Mouse (Mus musculus): ENCODE measurements around the gene Hsd3b7. TPM values are rescaled to one million over a fixed set of nuclear protein-coding genes. Genes with fewer than 3 reads are reported as not detected.

The Hsd3b7 gene
- polyA plus RNA-seq, 1 experiment from 2014 or later, result 9.8 TPM

DNA sequence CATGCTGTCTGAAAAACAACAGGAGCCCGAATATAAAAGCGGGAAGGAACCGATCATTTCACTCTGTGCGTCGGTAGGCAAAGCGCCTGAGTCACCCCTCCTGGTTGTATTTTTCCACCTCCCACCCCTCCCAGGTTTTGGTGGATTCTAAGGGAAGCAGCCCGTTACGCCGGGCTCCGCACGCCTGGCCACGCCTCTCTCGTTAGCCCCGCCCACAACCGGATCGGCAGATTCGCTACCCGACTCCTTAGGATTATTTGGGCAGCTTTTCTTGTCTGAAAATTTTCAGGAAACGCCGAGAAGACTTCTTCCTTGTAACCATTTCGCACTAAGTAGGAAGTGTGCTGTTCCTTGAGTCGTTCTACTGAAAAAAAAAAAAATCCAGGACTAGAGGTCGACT is 24.0 kb upstream of the Hsd3b7 start, which contains the start of gene Setd1a:
Gene Setd1a, plus strand, starts transcription at position 245 of the 400 bp plus-strand sequence.
- Histone ChIP-seq H3K4me2 (peak within 1 kb of the TSS; percentile 86), H3K27me3 (replicated peaks) (no peaks in the 10 kb centered on the region), H3K4me3 (replicated peaks) (peak within 1 kb of the TSS; percentile 88), H3K4me1 (peaks cover 24% of the 10 kb centered on the region), H3K36me3 (peaks cover 25% of the 10 kb centered on the region), H3K9me3 (replicated peaks) (no peaks in the 10 kb centered on the region), H3K27ac (replicated peaks) (peak within 1 kb of the TSS; percentile 98), H3K9ac (replicated peaks) (peak within 1 kb of the TSS; percentile 86)
- ATAC-seq (ENCODE audit: low FRiP score), result peak; percentile 82
- 0% methylated on average over 23 of the region's 23 CpGs for WGBS

- H3K36me3 ChIP-seq, result peaks cover 30% of the 10 kb centered on the region
- peaks cover 24% of the 10 kb centered on the region for H3K4me1 ChIP-seq
- H3K4me2 ChIP-seq, result peak overlapping the region; percentile 86
- H3K9me3 ChIP-seq (replicated peaks), result no peaks in the 10 kb centered on the region
- peak overlapping the region; percentile 88 for H3K4me3 ChIP-seq (replicated peaks)
- under 1% methylated on average over 64 of the region's 70 CpGs for WGBS
- peak; percentile 95 for ATAC-seq (ENCODE audit: low FRiP score)
- H3K27me3 ChIP-seq (replicated peaks), result no peaks in the 10 kb centered on the region
- H3K27ac ChIP-seq (replicated peaks), result peak overlapping the region; percentile 98
- H3K9ac ChIP-seq (replicated peaks), result peak overlapping the region; percentile 86
These were observed 23.4 kb upstream of the Hsd3b7 start for GRCm38 (mm10) chr7:127776878-127777473.

- WGBS, result 4% methylated on average over 49 of the region's 66 CpGs
- H3K9me3 ChIP-seq (replicated peaks), result no peaks in the 10 kb centered on the region
- no peaks in the 10 kb centered on the region for H3K27me3 ChIP-seq (replicated peaks)
- peak overlapping the region; percentile 86 for H3K4me2 ChIP-seq
- H3K27ac ChIP-seq (replicated peaks), result peak overlapping the region; percentile 98
- H3K4me1 ChIP-seq, result peaks cover 24% of the 10 kb centered on the region
- ATAC-seq (ENCODE audit: low FRiP score), result peak; percentile 65
- peaks cover 37% of the 10 kb centered on the region for H3K36me3 ChIP-seq
- peak overlapping the region; percentile 86 for H3K9ac ChIP-seq (replicated peaks)
- H3K4me3 ChIP-seq (replicated peaks), result peak overlapping the region; percentile 88
These were observed 22.7 kb upstream of the Hsd3b7 start for GRCm38 (mm10) chr7:127777474-127778266.

DNA sequence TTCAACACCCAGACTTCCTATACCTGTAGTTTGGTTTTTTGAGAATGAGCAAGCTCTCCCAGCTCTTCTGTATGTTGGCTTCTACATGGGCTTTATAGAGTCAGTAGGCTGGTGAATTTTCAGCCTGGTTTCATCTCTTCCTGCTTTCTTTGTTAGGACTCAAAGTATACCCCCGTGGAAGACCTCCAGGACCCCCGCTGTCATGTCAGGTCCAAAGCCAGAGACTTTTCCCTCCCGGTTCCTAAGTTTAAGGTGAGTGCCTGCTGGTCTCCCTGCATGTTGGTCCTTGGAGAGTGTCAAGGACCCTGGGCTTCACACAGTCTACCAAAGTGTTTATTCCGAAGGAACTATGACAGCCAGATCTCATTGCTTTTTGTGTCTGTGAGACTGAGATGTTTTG is 22.1 kb upstream of the Hsd3b7 start:
- Histone ChIP-seq H3K4me1 (peaks cover 24% of the 10 kb centered on the region), H3K9ac (replicated peaks) (peak overlapping the region; percentile 86), H3K27me3 (replicated peaks) (no peaks in the 10 kb centered on the region), H3K9me3 (replicated peaks) (no peaks in the 10 kb centered on the region), H3K27ac (replicated peaks) (no peak overlapping the region), H3K4me3 (replicated peaks) (peak overlapping the region; percentile 88), H3K4me2 (peak overlapping the region; percentile 86), H3K36me3 (peaks cover 38% of the 10 kb centered on the region)
- 89% methylated on average over 4 of the region's 4 CpGs for WGBS
- no peak for ATAC-seq (ENCODE audit: low FRiP score)

GRCm38 (mm10) chr7:127785308-127785707 is 15.1 kb upstream of the Hsd3b7 start, which contains the start of gene Gm49388:
TSS of gene Gm49388 (plus strand) at chr7:127785608.
- no peaks in the 10 kb centered on the region for H3K4me1 ChIP-seq
- no peak within 1 kb of the TSS for H3K9ac ChIP-seq (replicated peaks)
- WGBS, result 93% methylated on average over 7 of the region's 7 CpGs
- H3K27me3 ChIP-seq (replicated peaks), result no peaks in the 10 kb centered on the region
- H3K4me2 ChIP-seq, result no peak within 1 kb of the TSS
- H3K9me3 ChIP-seq (replicated peaks), result no peaks in the 10 kb centered on the region
- peaks cover 91% of the 10 kb centered on the region for H3K36me3 ChIP-seq
- H3K27ac ChIP-seq (replicated peaks), result no peak within 1 kb of the TSS
- H3K4me3 ChIP-seq (replicated peaks), result no peak within 1 kb of the TSS
- ATAC-seq (ENCODE audit: low FRiP score), result no peak

GRCm38 (mm10) chr7:127797076-127797845 is 3.1 kb upstream of the Hsd3b7 start:
- WGBS, result 92% methylated on average over 23 of the region's 23 CpGs
- Histone ChIP-seq H3K4me3 (replicated peaks) (no peak overlapping the region), H3K4me2 (no peak overlapping the region), H3K9ac (replicated peaks) (no peak overlapping the region), H3K27me3 (replicated peaks) (no peaks in the 10 kb centered on the region), H3K27ac (replicated peaks) (no peak overlapping the region), H3K4me1 (peaks cover 10% of the 10 kb centered on the region), H3K36me3 (peaks cover 77% of the 10 kb centered on the region), H3K9me3 (replicated peaks) (no peaks in the 10 kb centered on the region)
- no peak for ATAC-seq (ENCODE audit: low FRiP score)

DNA sequence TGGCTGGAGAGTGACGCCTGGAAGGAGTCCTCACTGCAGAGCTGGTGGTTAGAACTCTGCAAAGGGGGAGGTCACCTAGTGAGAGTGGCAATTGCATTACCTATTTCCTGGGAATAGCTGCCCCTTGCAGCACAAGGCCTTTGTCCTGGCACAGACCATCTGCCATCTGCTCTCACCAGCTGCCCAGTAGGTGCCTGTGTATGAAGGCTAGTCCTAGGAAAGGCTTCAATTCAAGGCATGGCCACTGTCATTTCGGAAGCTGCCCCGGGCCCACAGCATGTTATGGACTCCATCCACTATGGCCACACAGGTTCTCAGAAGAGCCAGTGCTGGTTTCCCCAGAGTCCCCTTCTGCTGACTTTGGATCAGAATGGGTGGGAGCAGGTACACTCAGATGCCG is 1.8 kb upstream of the Hsd3b7 start:
- Histone ChIP-seq H3K36me3 (peaks cover 68% of the 10 kb centered on the region), H3K27me3 (replicated peaks) (no peaks in the 10 kb centered on the region), H3K4me1 (peaks cover 10% of the 10 kb centered on the region), H3K4me3 (replicated peaks) (no peak overlapping the region), H3K4me2 (no peak overlapping the region), H3K27ac (replicated peaks) (no peak overlapping the region), H3K9ac (replicated peaks) (no peak overlapping the region), H3K9me3 (replicated peaks) (no peaks in the 10 kb centered on the region)
- ATAC-seq (ENCODE audit: low FRiP score), result no peak
- 91% methylated on average over 4 of the region's 4 CpGs for WGBS

DNA sequence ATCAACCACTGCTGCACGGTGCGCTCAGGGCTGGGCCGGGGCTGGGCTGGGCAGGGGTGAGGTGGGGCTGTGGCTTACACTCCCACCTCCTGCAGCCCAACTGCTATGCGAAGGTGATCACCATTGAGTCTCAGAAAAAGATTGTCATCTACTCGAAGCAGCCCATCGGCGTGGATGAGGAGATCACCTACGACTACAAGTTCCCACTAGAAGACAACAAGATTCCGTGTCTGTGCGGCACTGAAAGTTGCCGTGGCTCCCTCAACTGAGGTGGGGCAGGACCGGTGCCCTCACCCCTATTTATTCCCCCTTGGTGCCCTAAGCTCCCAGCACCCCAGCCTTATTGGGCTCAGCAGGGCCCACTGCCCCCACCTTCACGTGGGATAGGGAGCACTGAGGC is 1.2 kb upstream of the Hsd3b7 start:
- Histone ChIP-seq H3K9ac (replicated peaks) (no peak overlapping the region), H3K4me3 (replicated peaks) (no peak overlapping the region), H3K4me2 (no peak overlapping the region), H3K36me3 (peaks cover 65% of the 10 kb centered on the region), H3K4me1 (peaks cover 10% of the 10 kb centered on the region), H3K27me3 (replicated peaks) (no peaks in the 10 kb centered on the region), H3K27ac (replicated peaks) (no peak overlapping the region), H3K9me3 (replicated peaks) (no peaks in the 10 kb centered on the region)
- WGBS, result 92% methylated on average over 13 of the region's 13 CpGs
- no peak for ATAC-seq (ENCODE audit: low FRiP score)

DNA sequence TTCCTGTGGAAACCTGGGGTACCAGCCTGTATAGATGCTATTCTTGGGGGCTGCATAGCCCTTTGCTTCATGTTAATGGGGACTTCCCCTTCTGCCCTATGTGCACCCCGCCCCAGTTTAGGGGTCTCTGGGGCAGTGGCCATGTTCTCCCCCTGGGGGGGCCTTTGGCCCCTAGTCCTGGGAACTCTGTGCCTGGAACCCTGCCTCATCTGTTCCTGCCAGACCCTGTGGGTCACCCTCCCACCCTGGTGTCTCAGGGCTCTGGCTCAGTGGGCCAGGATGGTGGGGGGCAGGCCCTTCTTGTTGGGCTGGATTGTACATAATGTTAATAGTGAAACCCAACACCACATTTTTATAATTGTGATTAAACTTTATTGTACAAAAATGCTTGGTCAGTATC is 666 bp upstream of the Hsd3b7 start:
- Histone ChIP-seq H3K36me3 (peaks cover 65% of the 10 kb centered on the region), H3K4me2 (no peak overlapping the region), H3K27ac (replicated peaks) (0 out of 2 replicates have a peak overlapping the region, but pooled peaks have one; percentile 1), H3K4me1 (peaks cover 10% of the 10 kb centered on the region), H3K9me3 (replicated peaks) (no peaks in the 10 kb centered on the region), H3K4me3 (replicated peaks) (no peak overlapping the region), H3K27me3 (replicated peaks) (no peaks in the 10 kb centered on the region), H3K9ac (replicated peaks) (no peak overlapping the region)
- 94% methylated on average over 1 of the region's 1 CpGs for WGBS
- no peak for ATAC-seq (ENCODE audit: low FRiP score)

DNA sequence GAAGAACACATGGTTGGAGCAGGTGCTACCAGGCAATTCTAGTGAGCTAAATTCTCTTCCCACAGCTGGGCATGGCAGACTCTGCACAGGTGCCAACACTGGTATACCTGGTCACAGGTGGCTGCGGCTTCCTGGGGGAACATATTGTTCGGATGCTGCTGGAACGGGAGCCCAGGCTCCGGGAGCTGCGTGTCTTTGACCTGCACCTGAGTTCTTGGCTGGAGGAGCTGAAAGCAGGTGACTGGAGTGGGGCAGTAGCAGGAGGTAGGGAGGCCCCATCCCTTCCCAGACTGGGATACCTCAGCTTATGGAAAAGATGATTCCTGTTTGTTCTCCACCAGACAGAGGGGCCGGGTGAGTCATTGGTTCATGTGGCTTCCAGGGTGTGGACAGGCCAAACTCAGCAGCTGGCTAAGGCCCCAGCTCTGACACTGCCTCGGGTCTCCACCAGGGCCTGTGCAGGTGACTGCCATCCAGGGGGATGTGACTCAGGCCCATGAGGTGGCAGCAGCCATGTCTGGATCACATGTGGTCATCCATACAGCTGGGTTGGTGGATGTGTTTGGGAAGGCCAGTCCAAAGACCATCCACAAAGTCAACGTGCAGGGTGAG is 712 bp downstream of the Hsd3b7 start:
- Histone ChIP-seq H3K36me3 (peaks cover 61% of the 10 kb centered on the region), H3K9me3 (replicated peaks) (no peaks in the 10 kb centered on the region), H3K4me3 (replicated peaks) (no peak overlapping the region), H3K4me2 (peak overlapping the region; percentile 35), H3K9ac (replicated peaks) (no peak overlapping the region), H3K27me3 (replicated peaks) (no peaks in the 10 kb centered on the region), H3K27ac (replicated peaks) (0 out of 2 replicates have a peak overlapping the region, but pooled peaks have one; percentile 41), H3K4me1 (peaks cover 10% of the 10 kb centered on the region)
- no peak for ATAC-seq (ENCODE audit: low FRiP score)
- WGBS, result 92% methylated on average over 8 of the region's 8 CpGs

- H3K4me1 ChIP-seq, result peaks cover 10% of the 10 kb centered on the region
- no peaks in the 10 kb centered on the region for H3K27me3 ChIP-seq (replicated peaks)
- WGBS, result 94% methylated on average over 17 of the region's 17 CpGs
- ATAC-seq (ENCODE audit: low FRiP score), result no peak
- no peak overlapping the region for H3K4me3 ChIP-seq (replicated peaks)
- peaks cover 56% of the 10 kb centered on the region for H3K36me3 ChIP-seq
- no peak overlapping the region for H3K4me2 ChIP-seq
- no peak overlapping the region for H3K27ac ChIP-seq (replicated peaks)
- H3K9ac ChIP-seq (replicated peaks), result no peak overlapping the region
- H3K9me3 ChIP-seq (replicated peaks), result no peaks in the 10 kb centered on the region
These were observed 1.9 kb downstream of the Hsd3b7 start for GRCm38 (mm10) chr7:127802313-127802712.

Measured in neural tube, embryonic 15.5 days (tissue).